In genomic region chr13:118742788-118743187, GRCm38 (mm10) we compare ENCODE assay signal across 15 mouse cellular contexts.
"Had no signal": no experiment of that assay in that cellular context is flagged by ENCODE, and none has a peak within 500 bp of the region (broad histone marks: within the 10 kb centered on the region; RNA-seq: fewer than 3 reads in every experiment).

No protein-coding gene starts in this region.

- H3K4me1 ChIP-seq: neural tube, embryonic 13.5 days; neural tube, embryonic 15.5 days; stomach, embryonic 15.5 days had no signal

- H3K27ac ChIP-seq: neural tube, embryonic 13.5 days; neural tube, embryonic 15.5 days; stomach, embryonic 15.5 days; stomach, postnatal 0 days had no signal

- H3K36me3 ChIP-seq: neural tube, embryonic 13.5 days; neural tube, embryonic 15.5 days; stomach, embryonic 15.5 days had no signal

- H3K9ac ChIP-seq: neural tube, embryonic 13.5 days; neural tube, embryonic 15.5 days; stomach, embryonic 15.5 days had no signal

- H3K9me3 ChIP-seq: neural tube, embryonic 13.5 days; neural tube, embryonic 15.5 days; stomach, embryonic 15.5 days had no signal

- H3K4me3 ChIP-seq: neural tube, embryonic 13.5 days; neural tube, embryonic 15.5 days; stomach, embryonic 15.5 days had no signal

- H3K4me2 ChIP-seq: neural tube, embryonic 13.5 days; neural tube, embryonic 15.5 days; stomach, embryonic 15.5 days had no signal

- H3K27me3 ChIP-seq: neural tube, embryonic 13.5 days; neural tube, embryonic 15.5 days; stomach, embryonic 15.5 days had no signal

- DNase-seq: retina, postnatal 1 day; right cerebral cortex, adult 18-20 months; right cerebral cortex, postnatal 14 days; right cerebral cortex, postnatal 25 days; right cerebral cortex, postnatal 4 days; spleen, adult 18-20 months; thymus, adult 18-20 months; thymus, adult 2 months; thymus, postnatal 14 days; thymus, postnatal 25 days; thymus, postnatal 4 days had no signal
